Mouse (Mus musculus) kidney, embryonic 14.5 days (tissue): ENCODE measurements at regions not wholly inside any gene's neighbourhood (a gene's known extent, or its start where the extent isn't known, plus 50 kb on each side); places are given as distances from the start of the nearest gene placed in this dataset.
A peak's percentile ranks its signal among the peaks of the same experiment; 100 is the strongest.
"Not testable (repeated sequence)": the region's sequence is repeated elsewhere in the genome, so short reads cannot be mapped to it uniquely, and the experiment has no call there.

ENCODE experiments used
- ATAC-seq: fragments of 200-750 bp; cut with Nextera tagmentation; 2 replicates; pipeline ENCODE4 v1.8.0; 2017; ENCODE audit warnings: moderate number of reproducible peaks, mild to moderate bottlenecking, moderate TSS enrichment, moderate library complexity; ENCODE audit not compliant: low FRiP score, low TSS enrichment
- H3K27ac ChIP-seq: fragments of 300-500 bp; sonication (generic); 2 replicates; pipeline ENCODE4 v1.5.1; 2014; ENCODE audit warnings: low read depth, mild to moderate bottlenecking, low read length, moderate library complexity, mixed read lengths
- H3K27me3 ChIP-seq: fragments of 300-500 bp; sonication (generic); 2 replicates; pipeline ENCODE4 v1.6.1; 2014; ENCODE audit warnings: mild to moderate bottlenecking, low read length; ENCODE audit not compliant: control insufficient read depth, insufficient read depth
- H3K36me3 ChIP-seq: fragments of 300-500 bp; sonication (generic); 2 replicates; pipeline ENCODE4 v1.6.1; 2014; ENCODE audit warnings: low read length, mixed read lengths; ENCODE audit not compliant: control insufficient read depth, insufficient read depth
- H3K4me1 ChIP-seq: fragments of 300-500 bp; sonication (generic); 2 replicates; pipeline ENCODE4 v1.6.1; 2014; ENCODE audit warnings: low read length, mixed read lengths; ENCODE audit not compliant: control insufficient read depth, insufficient read depth
- H3K4me2 ChIP-seq: fragments of 300-500 bp; sonication (generic); replicated peaks from 2 replicates; pipeline ENCODE4 v1.6.1; 2014; ENCODE audit warnings: low read depth, mild to moderate bottlenecking, low read length
- H3K4me3 ChIP-seq: fragments of 300-500 bp; sonication (generic); 2 replicates; pipeline ENCODE4 v1.5.1; 2014; ENCODE audit warnings: mild to moderate bottlenecking, low read length
- H3K9ac ChIP-seq: fragments of 300-500 bp; sonication (generic); 2 replicates; pipeline ENCODE4 v1.6.1; 2014; ENCODE audit warnings: low read depth, mild to moderate bottlenecking, low read length, moderate library complexity
- H3K9me3 ChIP-seq: fragments of 300-500 bp; sonication (generic); 2 replicates; pipeline ENCODE4 v1.6.1; 2016; ENCODE audit warnings: low read length; ENCODE audit not compliant: control insufficient read depth
- WGBS: fragments of 180-500 bp; shearing (Covaris S2); extraction: QIAGEN DNeasy Blood & Tissue Kit; methylation state at CpG from one replicate; pipeline ENCODE4 v1.1.7; 2014; 5-methylcytosine and 5-hydroxymethylcytosine counted together

DNA sequence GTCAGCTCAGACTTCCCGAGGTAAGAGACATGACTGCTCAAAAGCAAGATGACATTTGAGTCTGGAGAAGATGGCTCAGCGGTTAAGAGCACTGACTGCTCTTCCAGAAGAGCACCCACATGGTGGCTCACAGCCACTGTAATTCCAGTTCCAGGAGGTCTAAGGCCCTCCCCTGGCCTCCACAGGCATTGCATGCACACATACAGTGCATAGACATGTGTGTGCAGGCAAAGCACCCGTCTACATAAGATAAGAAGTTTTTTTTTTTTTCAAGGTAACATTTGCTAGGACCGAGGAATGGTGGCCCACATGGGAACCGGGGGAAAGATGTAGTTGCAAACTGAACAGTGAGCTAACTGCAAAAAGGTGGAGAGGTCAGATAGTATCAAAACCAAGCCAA, 139.3 kb downstream of the Katnal1 start:
- H3K36me3 ChIP-seq: no peaks in the 10 kb centered on the region
- H3K4me1 ChIP-seq: no peaks in the 10 kb centered on the region
- H3K9ac ChIP-seq: no peak overlapping the region
- H3K4me3 ChIP-seq: no peak overlapping the region
- WGBS: 63% methylated on average over 5 of the region's 5 CpGs
- H3K27ac ChIP-seq: peak overlapping the region; percentile 63; the same call in 1 of the 2 replicates
- H3K27me3 ChIP-seq: no peaks in the 10 kb centered on the region
- ATAC-seq: no peak; the same call in 1 of the 2 replicates
- no peak overlapping the region for H3K4me2 ChIP-seq
- H3K9me3 ChIP-seq: no peaks in the 10 kb centered on the region

DNA sequence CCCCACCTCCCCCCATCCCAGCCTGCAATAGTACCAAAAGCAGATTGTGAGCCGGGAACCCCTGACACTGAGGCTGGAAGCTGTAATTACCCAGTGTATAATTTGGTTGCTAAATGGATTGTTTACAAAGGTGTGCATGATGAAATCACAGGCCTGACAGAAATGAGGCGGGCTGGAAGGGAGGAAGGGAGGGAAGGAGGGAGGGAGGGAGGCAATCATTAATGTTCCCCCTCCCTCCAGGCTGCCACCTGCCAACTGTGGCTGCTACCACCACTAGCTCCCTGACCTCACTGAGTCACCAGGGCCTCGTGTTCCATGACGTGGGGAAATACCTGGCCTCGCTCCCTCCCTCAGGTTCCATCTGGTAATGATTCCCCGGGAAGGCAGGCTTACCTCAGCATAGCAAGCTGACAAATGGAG, 140.0 kb downstream of the Katnal1 start:
- 12% methylated on average over 6 of the region's 6 CpGs for WGBS
- no peaks in the 10 kb centered on the region for H3K27me3 ChIP-seq
- peak; percentile 50 for ATAC-seq
- no peak overlapping the region for H3K9ac ChIP-seq
- no peaks in the 10 kb centered on the region for H3K4me1 ChIP-seq
- no peak overlapping the region for H3K4me3 ChIP-seq
- no peak overlapping the region for H3K4me2 ChIP-seq
- no peaks in the 10 kb centered on the region for H3K36me3 ChIP-seq
- peak overlapping the region; percentile 63 for H3K27ac ChIP-seq
- no peaks in the 10 kb centered on the region for H3K9me3 ChIP-seq

DNA sequence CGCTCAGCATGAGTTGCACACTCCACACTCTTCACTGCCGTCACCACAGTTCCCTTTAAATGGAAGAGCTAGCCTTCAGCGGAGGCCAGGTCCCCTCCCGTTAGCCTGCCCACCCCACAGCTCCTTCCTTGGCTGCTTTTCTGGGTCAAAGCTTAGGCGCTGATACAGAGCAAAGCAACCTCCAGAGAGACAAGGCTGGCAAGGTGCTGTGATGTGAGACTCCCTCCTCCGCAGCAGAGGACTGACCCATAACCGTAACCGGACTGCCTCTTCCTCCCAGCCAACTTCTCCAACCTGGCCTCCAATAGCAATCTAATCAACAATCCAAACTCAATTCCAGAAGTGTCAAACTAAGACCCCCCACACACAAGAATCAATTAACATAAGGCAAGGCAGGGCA, 140.4 kb downstream of the Katnal1 start:
- Histone ChIP-seq H3K27ac (no peak overlapping the region), H3K9ac (no peak overlapping the region), H3K4me3 (no peak overlapping the region), H3K4me2 (no peak overlapping the region), H3K27me3 (no peaks in the 10 kb centered on the region), H3K4me1 (no peaks in the 10 kb centered on the region), H3K36me3 (no peaks in the 10 kb centered on the region), H3K9me3 (no peaks in the 10 kb centered on the region)
- peak; percentile 71 for ATAC-seq
- 63% methylated on average over 8 of the region's 8 CpGs for WGBS

DNA sequence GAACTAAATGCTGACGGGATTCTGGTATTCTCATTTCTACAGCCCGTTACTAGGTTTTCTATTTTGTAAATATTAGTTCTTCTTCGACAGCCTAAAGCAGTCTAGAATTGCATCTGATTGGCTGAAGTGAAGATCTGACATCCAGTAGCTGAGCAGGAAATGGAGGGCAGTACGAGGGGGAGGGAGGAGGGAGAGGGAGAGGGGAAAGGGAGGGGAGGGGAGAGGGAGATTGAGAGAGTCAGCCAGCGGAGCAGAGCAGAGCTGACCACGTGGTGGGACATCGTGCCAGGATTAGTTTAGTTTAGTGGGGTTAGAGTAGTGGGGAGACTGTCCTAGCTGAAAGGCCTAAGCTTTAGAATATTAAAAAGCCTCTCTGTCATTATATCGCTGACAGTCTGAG, 141.8 kb downstream of the Katnal1 start:
- Histone ChIP-seq H3K36me3 (no peaks in the 10 kb centered on the region), H3K4me1 (no peaks in the 10 kb centered on the region), H3K4me3 (no peak overlapping the region), H3K9me3 (no peaks in the 10 kb centered on the region), H3K27ac (no peak overlapping the region), H3K4me2 (no peak overlapping the region), H3K9ac (no peak overlapping the region), H3K27me3 (no peaks in the 10 kb centered on the region)
- WGBS: 27% methylated on average over 8 of the region's 8 CpGs
- peak; percentile 62 for ATAC-seq

DNA sequence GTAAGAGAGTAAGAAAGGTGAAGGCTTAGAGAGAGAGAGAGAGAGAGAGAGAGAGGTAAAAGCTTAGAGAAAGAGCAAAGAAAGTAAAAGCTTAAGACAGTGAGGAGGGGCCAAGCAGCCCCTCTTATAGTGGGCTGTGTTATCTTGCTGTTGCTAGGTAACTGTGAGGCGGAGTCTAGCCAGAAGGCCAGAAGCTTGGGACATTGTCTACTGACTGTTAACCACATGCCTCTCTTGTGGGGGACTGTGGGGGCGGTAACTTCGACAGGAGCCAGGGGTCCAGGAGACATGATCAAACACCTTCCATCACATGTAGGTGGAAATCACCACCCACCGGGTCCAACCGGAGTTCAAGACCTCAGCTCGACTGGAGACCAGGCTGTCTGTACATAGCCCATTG, 148.0 kb downstream of the Katnal1 start:
- WGBS: 60% methylated on average over 6 of the region's 6 CpGs
- not testable (repeated sequence) for H3K4me3 ChIP-seq, ATAC-seq

DNA sequence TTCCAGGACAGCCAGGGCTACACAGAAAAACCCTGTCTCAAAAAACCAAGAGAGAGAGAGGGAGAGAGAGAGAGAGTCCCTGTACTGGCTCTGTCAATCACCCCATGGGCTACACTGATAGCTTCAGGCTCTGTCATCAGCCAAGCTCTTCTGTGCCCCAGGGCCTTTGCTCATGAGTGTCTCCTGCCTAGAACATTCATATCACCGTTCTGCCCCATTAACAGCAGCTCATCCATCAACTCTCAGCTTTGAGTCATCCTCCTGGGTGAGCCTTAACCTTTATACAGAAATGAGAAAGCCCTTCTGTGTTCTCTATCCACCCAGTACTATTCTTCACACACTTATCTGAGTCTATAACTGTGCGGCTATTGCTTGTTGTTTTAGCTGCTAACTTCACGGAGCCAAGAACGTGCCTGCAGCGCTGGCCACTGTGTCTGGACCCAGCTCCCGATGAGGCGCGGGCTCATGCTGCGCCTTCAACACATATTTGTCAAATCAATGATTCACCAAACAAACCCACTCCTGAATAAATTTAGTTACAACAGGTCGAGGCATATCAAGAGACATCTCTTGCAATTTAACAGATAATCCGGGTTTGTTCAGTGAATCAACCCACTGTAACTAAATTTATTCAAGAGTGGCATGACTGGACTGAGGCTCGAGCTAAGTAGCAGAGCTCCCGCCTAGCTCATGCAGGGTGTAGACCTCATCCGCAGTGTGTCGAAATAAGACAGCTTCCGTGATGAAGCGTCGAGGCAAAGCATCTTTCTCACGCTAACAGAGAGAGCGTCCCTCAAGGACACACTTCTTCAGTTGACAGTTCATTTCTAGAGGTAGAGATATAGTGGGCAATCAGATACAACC, 152.1 kb downstream of the Katnal1 start:
- WGBS: 80% methylated on average over 20 of the region's 20 CpGs
- Histone ChIP-seq H3K4me3 (no peak overlapping the region), H3K4me2 (no peak overlapping the region), H3K4me1 (0 out of 2 replicates have a peak, but pooled peaks cover 4% of the 10 kb centered on the region), H3K36me3 (no peaks in the 10 kb centered on the region), H3K9me3 (no peaks in the 10 kb centered on the region), H3K27me3 (no peaks in the 10 kb centered on the region), H3K27ac (no peak overlapping the region), H3K9ac (no peak overlapping the region)
- ATAC-seq: no peak

More for the DNA sequence above, 148.0 kb downstream of the Katnal1 start:
- not testable (repeated sequence) for H3K4me1 ChIP-seq, H3K4me2 ChIP-seq, H3K27me3 ChIP-seq, H3K36me3 ChIP-seq, H3K9ac ChIP-seq, H3K27ac ChIP-seq, H3K9me3 ChIP-seq

DNA sequence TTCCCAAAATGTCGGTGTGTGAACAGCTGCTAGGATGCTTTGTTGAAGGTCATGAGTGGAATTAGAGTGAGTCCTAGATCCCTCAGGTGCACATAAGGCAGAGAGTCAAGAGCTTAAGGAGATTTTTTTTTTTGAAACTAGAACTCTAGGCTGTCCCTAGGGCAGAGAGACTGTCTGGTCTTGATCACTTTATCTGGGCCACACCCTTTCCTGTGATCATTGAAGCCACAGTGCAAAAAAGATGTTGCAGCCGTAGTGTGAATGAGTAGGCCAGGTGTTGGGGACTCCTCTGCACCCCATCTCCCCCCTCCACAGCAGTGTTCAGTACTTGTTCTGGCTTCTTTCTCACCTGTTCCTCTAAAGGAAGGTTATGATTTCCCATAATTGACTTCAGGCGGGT, 153.9 kb downstream of the Katnal1 start:
- no peak overlapping the region for H3K4me3 ChIP-seq
- no peak overlapping the region for H3K9ac ChIP-seq
- ATAC-seq: no peak
- H3K4me1 ChIP-seq: no peaks in the 10 kb centered on the region
- H3K27me3 ChIP-seq: no peaks in the 10 kb centered on the region
- no peak overlapping the region for H3K27ac ChIP-seq
- 82% methylated on average over 3 of the region's 3 CpGs for WGBS
- H3K4me2 ChIP-seq: no peak overlapping the region
- H3K36me3 ChIP-seq: no peaks in the 10 kb centered on the region
- H3K9me3 ChIP-seq: no peaks in the 10 kb centered on the region

DNA sequence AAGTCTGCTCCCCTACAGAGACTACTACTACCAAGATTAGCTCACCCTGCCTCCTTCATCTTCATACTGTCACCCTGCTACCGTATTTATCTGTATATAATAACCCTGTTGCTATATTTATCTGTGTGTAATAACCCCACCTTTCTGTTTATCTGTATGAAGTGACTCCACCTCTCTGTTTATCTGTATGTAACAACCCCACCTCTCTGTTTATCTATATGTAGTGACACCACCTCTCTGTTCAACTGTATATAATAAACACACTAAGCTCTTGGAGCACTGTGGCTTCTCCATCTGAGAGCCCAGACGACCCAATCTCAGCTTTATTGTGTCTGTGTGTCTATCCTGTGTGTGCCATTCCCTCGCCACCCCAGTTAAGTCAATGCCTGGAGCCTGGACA, 154.7 kb downstream of the Katnal1 start:
- no peaks in the 10 kb centered on the region for H3K9me3 ChIP-seq
- no peaks in the 10 kb centered on the region for H3K4me1 ChIP-seq
- WGBS: 69% methylated on average over 3 of the region's 3 CpGs
- no peaks in the 10 kb centered on the region for H3K36me3 ChIP-seq
- no peak overlapping the region for H3K9ac ChIP-seq
- H3K4me3 ChIP-seq: no peak overlapping the region
- no peak for ATAC-seq
- H3K27me3 ChIP-seq: no peaks in the 10 kb centered on the region
- H3K4me2 ChIP-seq: no peak overlapping the region
- no peak overlapping the region for H3K27ac ChIP-seq

DNA sequence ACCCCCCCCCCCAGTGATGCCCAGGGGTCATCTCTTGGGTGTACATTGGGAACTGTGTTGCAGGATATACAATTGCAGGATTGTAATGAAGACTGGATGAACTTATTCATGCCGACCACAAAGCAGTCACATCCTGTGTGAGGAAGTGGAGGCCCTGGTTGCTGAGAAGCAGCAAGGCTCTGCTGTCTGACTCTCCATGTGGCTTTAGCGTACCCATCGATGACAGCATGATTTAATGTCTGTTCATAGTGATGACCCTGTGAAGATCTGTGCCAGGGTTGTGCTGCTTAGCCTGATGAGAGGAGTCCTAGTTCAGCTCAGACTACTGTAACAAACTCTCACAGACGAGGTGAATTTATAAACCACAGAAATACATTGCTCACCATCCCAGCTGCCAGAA, 159.7 kb downstream of the Katnal1 start:
- Histone ChIP-seq H3K36me3 (no peaks in the 10 kb centered on the region), H3K9ac (no peak overlapping the region), H3K27ac (no peak overlapping the region), H3K4me3 (no peak overlapping the region), H3K4me1 (0 out of 2 replicates have a peak, but pooled peaks cover 9% of the 10 kb centered on the region), H3K9me3 (no peaks in the 10 kb centered on the region), H3K27me3 (no peaks in the 10 kb centered on the region), H3K4me2 (no peak overlapping the region)
- 73% methylated on average over 4 of the region's 4 CpGs for WGBS
- ATAC-seq: no peak
